Mouse (Mus musculus) kidney, adult 9 months (tissue): ENCODE data around the gene Cdv3.
A peak's percentile ranks its signal among the peaks of the same experiment; 100 is the strongest.

Experiments used
- DNase-seq: peaks from one replicate; pipeline ENCODE4 v3.0.0; 2022

Gene Cdv3

GRCm38 (mm10) chr9:103365290-103366247 lies at the start of gene Cdv3:
TSS of gene Cdv3 (minus strand) at chr9:103365840.
- peak; percentile 100 for DNase-seq

GRCm38 (mm10) chr9:103413457-103413856 lies 47.8 kb upstream of the Cdv3 start:
- no peak for DNase-seq

GRCm38 (mm10) chr9:103409119-103409518 lies 43.5 kb upstream of the Cdv3 start:
- DNase-seq: no peak

- no peak for DNase-seq
These were observed 42.6 kb upstream of the Cdv3 start for GRCm38 (mm10) chr9:103408136-103408777.

GRCm38 (mm10) chr9:103403331-103403973 lies 37.8 kb upstream of the Cdv3 start:
- no peak for DNase-seq

GRCm38 (mm10) chr9:103398509-103399157 lies 33.0 kb upstream of the Cdv3 start:
- peak; percentile 34 for DNase-seq

GRCm38 (mm10) chr9:103393256-103393655 lies 27.6 kb upstream of the Cdv3 start:
- DNase-seq: no peak

GRCm38 (mm10) chr9:103391796-103392372 lies 26.2 kb upstream of the Cdv3 start:
- no peak for DNase-seq

GRCm38 (mm10) chr9:103389261-103389660 lies 23.6 kb upstream of the Cdv3 start:
- no peak for DNase-seq

GRCm38 (mm10) chr9:103387011-103387653 lies 21.5 kb upstream of the Cdv3 start:
- no peak for DNase-seq

GRCm38 (mm10) chr9:103386573-103386972 lies 20.9 kb upstream of the Cdv3 start:
- no peak for DNase-seq

GRCm38 (mm10) chr9:103385600-103385999 lies 20.0 kb upstream of the Cdv3 start:
- DNase-seq: no peak

GRCm38 (mm10) chr9:103384141-103384796 lies 18.6 kb upstream of the Cdv3 start:
- DNase-seq: no peak

- no peak for DNase-seq
These were observed 17.9 kb upstream of the Cdv3 start for GRCm38 (mm10) chr9:103383576-103383975.

- no peak for DNase-seq
These were observed 17.3 kb upstream of the Cdv3 start for GRCm38 (mm10) chr9:103382989-103383388.

- DNase-seq: no peak
These were observed 14.9 kb upstream of the Cdv3 start for GRCm38 (mm10) chr9:103380566-103380965.

- DNase-seq: no peak
These were observed 13.6 kb upstream of the Cdv3 start for GRCm38 (mm10) chr9:103379199-103379598.

- DNase-seq: no peak
These were observed 13.0 kb upstream of the Cdv3 start for GRCm38 (mm10) chr9:103378686-103379085.

- DNase-seq: no peak
These were observed 11.0 kb upstream of the Cdv3 start for GRCm38 (mm10) chr9:103376346-103377320.
